Mouse (Mus musculus) right cerebral cortex, postnatal 36 days (tissue): Measurements from ENCODE around the gene 4930455H04Rik.

ENCODE experiments used
- DNase-seq, 2 experiments: peaks; one replicate each; pipeline ENCODE4 v3.0.0; 2022; ENCODE audit warnings: low spot score in 2 of 2, mixed read lengths in 1 of 2

Gene 4930455H04Rik

GRCm38 (mm10) chr3:116967967-116968366 is at the start of gene 4930455H04Rik:
Gene 4930455H04Rik, plus strand, starts transcription at chr3:116968267.
- DNase-seq: no peak

- no peak for DNase-seq
Observed at GRCm38 (mm10) chr3:116921535-116921934, 46.5 kb upstream of the 4930455H04Rik start.

GRCm38 (mm10) chr3:116923042-116923441 is 45.0 kb upstream of the 4930455H04Rik start:
- DNase-seq: no peak

- no peak for DNase-seq
Observed at GRCm38 (mm10) chr3:116928994-116929393, 39.1 kb upstream of the 4930455H04Rik start.

GRCm38 (mm10) chr3:116933158-116933557 is 34.9 kb upstream of the 4930455H04Rik start:
- DNase-seq: no peak

GRCm38 (mm10) chr3:116936934-116937691 is 31.0 kb upstream of the 4930455H04Rik start:
- no peak for DNase-seq

- peak; percentile 32 to 64 for DNase-seq
Observed at GRCm38 (mm10) chr3:116940804-116941558, 27.1 kb upstream of the 4930455H04Rik start.

- no peak for DNase-seq
Observed at GRCm38 (mm10) chr3:116941559-116942117, 26.4 kb upstream of the 4930455H04Rik start.

- DNase-seq: no peak
Observed at GRCm38 (mm10) chr3:116942751-116943150, 25.3 kb upstream of the 4930455H04Rik start.

GRCm38 (mm10) chr3:116943422-116943821 is 24.6 kb upstream of the 4930455H04Rik start:
- peak in 1 of 2 experiments; percentile 45 for DNase-seq

GRCm38 (mm10) chr3:116946476-116946875 is 21.6 kb upstream of the 4930455H04Rik start:
- no peak for DNase-seq

GRCm38 (mm10) chr3:116950665-116951115 is 17.4 kb upstream of the 4930455H04Rik start:
- DNase-seq: no peak

- DNase-seq: no peak
Observed at GRCm38 (mm10) chr3:116951489-116951888, 16.6 kb upstream of the 4930455H04Rik start.

- no peak for DNase-seq
Observed at GRCm38 (mm10) chr3:116952242-116952899, 15.7 kb upstream of the 4930455H04Rik start.

GRCm38 (mm10) chr3:116953366-116953765 is 14.7 kb upstream of the 4930455H04Rik start:
- no peak for DNase-seq

GRCm38 (mm10) chr3:116955061-116955460 is 13.0 kb upstream of the 4930455H04Rik start:
- no peak for DNase-seq

- DNase-seq: no peak
Observed at GRCm38 (mm10) chr3:116960414-116960813, 7.7 kb upstream of the 4930455H04Rik start.

- DNase-seq: no peak
Observed at GRCm38 (mm10) chr3:116961354-116962142, 6.5 kb upstream of the 4930455H04Rik start.

- no peak for DNase-seq
Observed at GRCm38 (mm10) chr3:116963213-116963612, 4.9 kb upstream of the 4930455H04Rik start.

GRCm38 (mm10) chr3:116964426-116964825 is 3.6 kb upstream of the 4930455H04Rik start:
- no peak for DNase-seq

- DNase-seq: peak in 1 of 2 experiments; percentile 47
Observed at GRCm38 (mm10) chr3:116966225-116966624, 1.8 kb upstream of the 4930455H04Rik start.
